Mouse (Mus musculus) gastrocnemius, postnatal 36 days (tissue): ENCODE results near the gene Mobp. TPM values are rescaled to one million over a fixed set of nuclear protein-coding genes. Genes with fewer than 3 reads are reported as not detected.
"Not testable (repeated sequence)": the region's sequence is repeated elsewhere in the genome, so short reads cannot be mapped to it uniquely, and the experiment has no call there.

ENCODE experiments used
- DNase-seq, 2 experiments: peaks; one replicate each; pipeline ENCODE4 v3.0.0; 2022
- intact Hi-C: fragments of 180-260 bp; cut with DNase I; formaldehyde crosslinking; loops from one replicate; pipeline ENCODE4 v1.15.1; 2025
- long read RNA-seq, 2 experiments: library from polyadenylated mRNA; stranded (forward); transcript quantifications; one replicate each; pipeline ENCODE4 v2.0.0; 2021
- total RNA-seq, 2 experiments: library from RNA; stranded (reverse); gene quantifications; 2 replicates each; pipeline ENCODE4 v1.2.3; 2021

The Mobp gene
- not detected for total RNA-seq
- long read RNA-seq, experiment 1 = 0 reads
- long read RNA-seq, experiment 2 = 0 reads

DNA sequence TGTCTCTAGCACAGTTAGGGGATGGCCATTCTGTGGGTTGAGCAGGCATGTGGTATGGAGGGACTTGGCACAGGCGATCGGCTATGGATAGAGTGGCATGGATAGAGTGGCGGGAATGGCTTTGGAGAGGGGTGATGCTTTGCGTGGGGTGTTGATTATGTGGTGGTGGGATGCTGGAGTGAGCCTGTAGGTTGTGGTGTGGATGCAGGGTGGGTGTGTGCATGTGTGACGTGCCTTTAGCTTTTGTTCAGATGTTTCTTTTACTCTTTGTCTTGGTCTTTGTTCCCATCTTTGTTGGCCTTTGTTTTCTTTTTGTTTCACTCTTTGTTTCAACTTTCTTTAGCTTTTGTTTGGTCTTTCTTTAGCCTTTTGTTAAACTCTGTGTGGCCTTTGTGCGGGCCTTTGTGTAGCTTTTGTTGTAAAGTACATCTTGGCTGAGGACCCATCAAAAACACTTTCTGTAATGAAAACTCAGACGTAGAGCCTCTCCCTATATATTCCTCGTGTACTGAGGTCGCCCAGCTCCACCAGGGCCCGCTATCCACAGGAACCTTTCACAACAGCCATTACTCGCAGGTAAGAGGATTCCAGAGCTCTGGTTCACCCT, at the start of gene Mobp:
Mobp (plus strand) TSS at position 486 of the 607 bp plus-strand sequence.
- intact Hi-C loops = no loop called here
- DNase-seq = no peak

DNA sequence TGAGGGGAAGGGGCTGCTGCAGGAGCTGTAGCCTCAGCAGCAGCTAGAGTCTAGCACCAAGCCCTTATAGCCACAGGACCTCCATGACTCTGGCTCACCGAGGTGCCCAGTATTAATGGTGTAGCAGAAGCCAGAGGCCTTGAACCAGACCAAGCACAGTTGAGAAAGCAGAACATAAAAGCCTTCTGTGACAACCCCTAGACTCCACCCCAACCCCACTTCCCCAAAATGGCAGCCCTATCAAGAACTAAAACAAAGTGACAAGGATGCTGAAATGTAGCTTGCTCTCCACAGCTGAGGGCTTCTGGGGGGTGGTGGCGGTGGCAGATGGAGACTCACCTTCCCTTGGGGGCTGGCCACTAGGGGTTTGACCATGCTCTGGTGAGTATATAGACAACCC, 48.3 kb upstream of the Mobp start:
- DNase-seq = no peak
- intact Hi-C loops = no loop called here

DNA sequence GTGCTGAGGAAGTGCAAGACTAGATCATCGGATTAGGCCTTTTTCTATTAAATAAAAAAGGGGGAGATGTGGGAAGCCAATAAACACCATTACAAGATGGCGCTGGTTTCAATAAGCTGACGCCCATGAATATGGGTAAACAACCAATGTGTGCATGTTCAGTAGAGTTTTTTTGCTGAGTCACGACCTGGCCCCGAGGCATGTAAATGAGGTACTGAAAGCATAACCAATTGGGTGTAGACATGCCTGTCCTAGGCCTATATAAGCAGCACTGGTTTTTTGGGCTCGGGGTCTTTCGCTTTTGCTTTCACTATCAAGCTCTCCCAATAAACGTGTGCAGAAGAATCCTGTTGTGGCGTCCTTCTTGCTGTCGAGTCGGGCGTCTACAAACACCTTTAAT, 40.6 kb upstream of the Mobp start:
- intact Hi-C loops, DNase-seq: not testable (repeated sequence)

DNA sequence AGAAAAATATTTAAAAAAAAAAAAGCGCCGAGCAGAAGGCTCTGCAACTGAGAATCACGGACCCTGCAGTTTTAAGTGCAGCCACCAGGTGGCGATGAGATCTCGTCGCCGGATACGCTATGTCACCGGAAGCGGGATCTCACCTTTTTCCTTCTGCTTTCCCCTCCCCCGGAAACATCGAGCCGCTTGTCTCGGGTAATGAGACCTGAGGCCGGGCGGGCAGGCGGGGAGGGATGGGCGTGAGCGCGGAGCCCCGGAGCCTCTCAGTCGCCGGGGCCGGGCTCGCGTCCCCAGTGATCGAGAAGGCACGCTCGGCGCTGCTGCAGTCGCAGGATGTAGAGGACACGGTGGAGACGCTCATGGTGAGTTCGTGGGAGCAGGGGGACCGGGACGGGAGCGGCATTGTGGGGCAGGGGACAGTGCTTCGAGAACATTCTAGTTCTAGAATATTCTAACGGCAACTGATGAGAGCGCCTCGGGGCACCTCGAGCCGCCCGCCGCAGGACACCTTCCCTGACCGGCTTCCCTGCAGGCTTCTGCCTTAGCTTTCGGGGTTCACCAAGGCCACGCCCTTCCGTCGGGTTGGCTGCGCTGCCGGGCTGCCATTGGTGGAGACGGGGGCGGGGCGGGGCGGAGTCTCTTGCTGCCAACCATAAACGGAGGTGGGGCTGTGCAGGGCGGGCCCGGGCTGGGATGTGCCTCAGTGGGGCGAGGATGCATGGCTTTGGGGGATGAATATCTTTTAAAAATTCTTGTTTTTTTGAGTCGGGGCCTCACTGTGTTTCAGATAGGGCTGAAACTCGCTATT, 39.1 kb upstream of the Mobp start, which contains the start of gene Slc25a38:
Slc25a38 (plus strand) TSS at position 164 of the 808 bp plus-strand sequence.
- peak; percentile 91 to 95 for DNase-seq
- intact Hi-C loops = no loop called here

DNA sequence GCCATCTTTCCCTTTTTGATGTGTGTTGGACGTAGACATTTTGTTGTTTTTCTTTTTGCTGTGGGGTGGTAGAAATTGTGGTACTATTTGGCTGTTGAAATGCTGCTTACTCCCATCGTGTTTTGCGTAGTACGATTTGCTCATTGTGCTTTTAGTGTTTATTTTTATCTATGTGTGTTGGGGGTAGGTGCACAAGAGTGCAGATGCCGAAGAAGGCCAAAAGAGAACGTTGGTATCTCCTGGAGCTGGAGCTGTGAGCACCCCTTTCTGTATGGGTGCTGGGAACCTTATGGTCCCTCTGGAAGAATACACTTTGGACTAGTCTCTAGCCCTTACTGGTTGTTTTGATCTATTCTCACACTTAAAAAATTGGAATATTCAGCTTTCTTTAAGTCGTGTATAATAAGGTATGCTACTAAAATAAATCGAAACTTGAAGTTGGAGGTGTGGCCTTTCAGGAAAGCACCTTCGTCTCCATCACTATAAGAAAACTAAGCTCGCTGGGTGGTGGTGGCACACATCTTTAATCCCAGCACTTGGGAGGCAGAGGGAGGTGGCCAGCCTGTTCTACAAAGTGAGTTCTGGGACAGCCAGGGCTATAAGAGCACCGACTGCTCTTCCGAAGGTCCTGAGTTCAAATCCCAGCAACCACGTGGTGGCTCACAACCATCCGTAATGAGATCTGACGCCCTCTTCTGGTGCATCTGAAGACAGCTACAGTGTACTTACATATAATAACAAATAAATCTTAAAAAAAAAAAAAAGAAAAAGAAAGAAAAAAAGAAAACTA, 38.2 kb upstream of the Mobp start:
- DNase-seq = no peak
- intact Hi-C loops = no loop called here

DNA sequence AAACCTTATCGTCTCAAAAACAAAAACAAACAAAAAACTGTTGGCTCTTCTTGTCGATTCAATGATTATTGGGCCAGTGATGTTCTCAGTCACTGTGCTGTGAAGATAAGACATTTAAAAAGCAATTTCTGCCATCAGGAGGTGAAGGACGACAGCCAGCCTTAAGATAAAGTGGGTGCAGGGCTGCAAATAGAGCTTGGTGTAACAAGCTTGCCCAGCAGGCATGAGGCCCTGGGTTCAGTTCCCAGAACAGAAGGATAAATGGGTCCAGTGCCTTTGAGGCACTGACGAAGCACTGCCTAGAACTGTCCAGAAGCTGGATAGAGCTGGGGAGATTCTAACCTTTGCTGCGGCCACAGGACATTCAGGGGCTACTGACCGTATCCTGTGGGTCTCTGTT, 37.0 kb upstream of the Mobp start:
- DNase-seq = no peak
- intact Hi-C loops = no loop called here

DNA sequence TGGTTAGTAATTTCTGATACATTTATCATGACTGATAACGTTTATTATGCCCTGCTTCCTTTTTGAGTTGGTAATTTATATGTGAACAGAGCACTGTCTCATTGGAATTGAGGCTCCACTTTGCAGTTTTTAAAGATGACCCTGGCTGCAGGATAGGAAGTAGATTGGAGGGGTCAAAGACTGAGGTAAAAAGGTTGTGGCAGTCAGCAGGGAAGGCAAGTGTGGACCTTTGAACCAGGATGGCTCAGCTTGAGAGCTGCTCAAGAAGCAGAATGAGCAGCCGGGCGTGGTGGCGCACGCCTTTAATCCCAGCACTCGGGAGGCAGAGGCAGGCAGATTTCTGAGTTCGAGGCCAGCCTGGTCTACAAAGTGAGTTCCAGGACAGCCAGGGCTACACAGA, 36.1 kb upstream of the Mobp start:
- no peak for DNase-seq
- intact Hi-C loops = no loop called here

DNA sequence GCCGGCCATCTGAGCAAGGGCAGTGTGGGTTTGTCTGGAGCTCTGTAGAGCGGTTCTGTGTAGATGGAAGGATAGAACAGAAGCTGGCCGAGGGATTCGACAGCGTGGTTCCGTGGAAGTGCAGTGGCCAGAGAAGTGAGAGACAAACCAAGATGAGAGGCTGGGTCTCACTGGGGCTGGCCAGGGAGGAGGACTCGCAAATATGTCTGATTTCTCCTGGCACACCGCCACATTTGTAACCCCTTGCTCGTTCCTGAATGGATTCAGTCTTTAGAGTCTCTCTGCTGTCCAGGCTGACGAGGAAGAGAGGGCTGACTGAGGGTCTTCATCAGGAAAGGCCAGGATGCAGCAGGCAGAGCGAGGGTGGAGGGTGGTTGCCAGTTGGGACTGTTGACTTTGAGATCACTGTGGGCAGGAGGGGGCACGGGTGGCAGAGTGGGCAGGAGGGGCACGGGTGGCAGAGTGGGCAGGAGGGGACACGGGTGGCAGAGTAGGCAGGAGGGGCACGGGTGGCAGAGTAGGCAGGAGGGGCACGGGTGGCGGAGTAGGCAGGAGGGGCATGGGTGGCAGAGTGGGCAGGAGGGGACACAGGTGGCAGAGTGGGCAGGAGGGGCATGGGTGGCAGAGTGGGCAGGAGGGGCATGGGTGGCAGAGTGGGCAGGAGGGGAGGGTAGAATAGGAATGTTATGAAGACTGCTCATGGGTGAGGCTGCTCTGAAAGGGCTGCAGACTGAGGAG, 35.3 kb upstream of the Mobp start:
- no peak for DNase-seq
- intact Hi-C loops = no loop called here

DNA sequence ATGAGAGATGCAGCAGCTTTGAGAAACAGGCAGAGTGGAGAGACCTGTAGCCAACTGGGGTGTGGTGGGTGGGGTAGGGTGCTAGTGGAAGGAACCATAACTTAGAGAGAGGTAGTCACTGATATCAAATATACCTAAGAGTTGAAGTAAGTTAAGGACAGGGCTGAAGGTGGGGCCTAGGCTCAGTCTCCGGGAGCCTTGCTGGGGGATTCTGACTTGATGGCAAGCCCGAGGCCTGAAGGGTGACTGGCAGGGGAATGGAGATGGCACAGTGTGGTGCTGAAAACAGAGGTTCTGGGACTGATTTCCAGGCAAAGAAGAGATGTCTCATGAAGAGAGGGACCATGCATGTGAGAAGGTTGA, 34.7 kb upstream of the Mobp start:
- DNase-seq = no peak
- intact Hi-C loops = no loop called here

DNA sequence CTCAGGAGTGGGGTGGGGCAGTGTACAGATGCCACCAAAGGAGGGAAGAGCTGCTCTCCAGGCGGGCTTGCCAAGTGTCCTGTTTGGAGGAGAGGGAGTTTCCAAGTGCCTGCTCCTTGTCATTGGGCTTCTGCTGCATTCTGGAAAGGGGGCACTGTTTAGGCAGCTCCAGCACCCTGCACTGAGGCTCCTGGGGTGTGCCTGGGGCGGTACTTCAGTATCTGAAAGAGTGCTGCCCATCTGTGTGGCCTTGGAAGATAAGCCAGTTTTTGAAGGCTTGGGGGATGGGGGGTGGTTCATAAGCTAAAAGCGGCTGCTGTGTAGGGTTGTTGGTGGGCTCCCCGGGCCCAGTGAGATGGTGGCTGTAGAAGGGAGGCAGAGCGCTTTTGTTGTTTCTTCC, 33.9 kb upstream of the Mobp start:
- intact Hi-C loops = no loop called here
- no peak for DNase-seq

DNA sequence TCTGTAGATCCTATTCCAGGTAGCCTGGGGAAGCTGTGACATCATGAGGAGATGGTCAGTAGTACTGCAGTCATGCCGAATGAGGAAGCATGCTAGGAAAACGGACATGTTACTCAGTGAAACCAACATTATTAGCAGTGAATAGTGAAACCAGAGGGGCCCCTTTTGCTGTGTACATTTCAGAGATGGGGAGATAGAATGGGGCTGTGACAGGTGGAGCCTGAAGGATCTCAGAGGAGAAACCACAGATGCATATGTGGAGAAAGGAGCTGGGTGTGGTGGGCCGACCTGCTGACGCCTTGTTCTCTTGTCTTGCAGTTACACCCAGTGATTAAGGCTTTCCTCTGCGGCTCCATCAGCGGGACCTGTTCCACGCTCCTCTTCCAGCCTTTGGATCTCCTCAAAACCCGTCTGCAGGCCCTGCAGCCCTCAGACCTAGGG, 33.3 kb upstream of the Mobp start:
- DNase-seq = no peak
- intact Hi-C loops = no loop called here

DNA sequence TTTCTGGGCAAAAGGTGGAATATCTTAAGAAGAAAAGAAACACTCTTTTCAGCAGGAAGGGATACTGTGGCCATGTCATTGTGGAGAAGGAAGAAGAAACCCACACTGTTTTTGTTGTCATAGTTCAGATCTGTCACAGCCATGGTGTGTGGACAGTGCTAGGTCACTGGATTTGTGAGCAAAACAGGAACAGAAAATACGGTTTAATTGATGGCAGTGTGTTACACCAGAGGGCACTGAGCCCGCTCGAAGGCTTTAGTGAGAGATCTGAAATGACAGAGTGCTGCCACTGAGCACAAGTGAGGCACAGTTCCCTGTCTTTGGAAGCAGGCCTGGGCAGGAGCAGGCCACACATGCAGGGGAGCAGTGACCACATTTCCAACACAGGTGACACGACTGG, 31.3 kb upstream of the Mobp start:
- intact Hi-C loops = no loop called here
- no peak for DNase-seq

DNA sequence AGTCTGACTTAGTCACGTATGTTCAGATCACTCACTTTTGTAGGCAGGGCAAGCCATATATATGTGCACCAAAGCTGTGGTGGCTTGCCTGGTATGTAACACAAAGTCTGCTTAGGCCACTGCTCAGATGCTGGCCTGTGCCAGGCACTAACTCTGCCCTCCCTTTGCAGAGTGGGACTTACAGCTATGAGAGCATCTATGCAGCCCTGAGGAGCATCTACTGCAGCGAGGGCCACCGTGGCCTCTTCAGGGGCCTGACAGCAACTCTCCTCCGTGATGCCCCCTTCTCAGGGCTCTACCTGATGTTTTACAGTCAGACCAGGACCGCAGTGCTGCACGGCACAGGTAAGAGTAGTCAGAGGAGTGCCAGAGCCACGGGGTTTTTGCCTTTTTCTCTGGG, 29.0 kb upstream of the Mobp start:
- DNase-seq = no peak
- intact Hi-C loops = no loop called here

DNA sequence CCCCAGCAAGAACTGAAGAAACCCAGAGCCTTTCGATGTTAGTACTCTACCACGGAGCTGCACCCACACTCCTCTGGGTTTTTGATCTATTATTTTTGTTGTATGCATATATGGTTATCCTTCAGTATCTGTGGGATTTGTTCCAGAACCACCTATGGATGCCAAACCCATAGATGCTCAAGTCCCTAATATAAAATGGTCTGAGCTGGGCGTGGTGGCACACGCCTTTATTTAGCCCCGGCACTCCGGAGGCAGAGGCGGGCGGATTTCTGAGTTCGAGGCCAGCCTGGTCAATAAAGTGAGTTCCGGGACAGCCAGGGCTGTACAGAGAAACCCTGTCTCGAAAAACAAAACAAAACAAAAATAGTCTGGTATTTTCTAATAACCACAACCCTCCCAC, 22.6 kb upstream of the Mobp start:
- intact Hi-C loops = loop anchor here (5.0 kb wide), 1 partner anchor 365 kb away; the partner anchor contains the start of gene Eif1b
- DNase-seq = no peak

DNA sequence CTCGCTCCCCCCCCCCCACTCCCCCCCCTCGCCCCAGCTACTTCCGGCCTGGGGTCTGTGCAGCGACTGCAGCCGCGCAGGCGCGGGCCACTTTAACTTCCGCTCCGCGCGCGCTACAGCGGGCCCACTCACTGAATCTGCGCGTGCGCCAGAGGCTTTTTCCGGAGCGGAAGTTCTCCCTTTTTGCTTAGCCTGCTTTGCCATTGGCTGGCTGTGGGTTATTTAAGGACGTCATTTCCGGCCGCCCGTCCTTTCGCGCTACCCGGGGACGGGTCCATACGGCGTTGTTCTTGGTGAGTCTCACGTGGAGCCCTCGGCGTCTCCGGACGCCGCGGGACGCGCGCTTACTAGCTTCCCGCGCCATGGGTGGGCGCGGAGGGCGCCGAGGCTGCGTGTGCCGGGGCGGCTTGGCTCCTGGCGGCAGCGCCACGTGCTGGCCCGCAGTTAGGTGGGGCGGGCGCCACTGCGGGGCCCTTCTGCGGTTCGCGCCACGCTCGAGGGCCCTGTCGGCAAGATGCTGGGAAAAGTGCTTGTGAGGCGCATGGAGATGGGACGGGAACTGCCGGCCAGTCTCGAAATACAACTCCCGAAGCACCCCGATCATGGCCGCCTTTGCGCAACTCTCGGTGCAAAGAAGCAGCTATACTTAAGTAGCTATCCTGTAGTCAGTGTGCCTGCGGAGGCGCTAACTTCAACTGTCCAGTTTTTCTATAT, 21.8 kb upstream of the Mobp start, which contains the start of gene Rpsa:
Rpsa (plus strand) TSS at position 152 of the 714 bp plus-strand sequence.
- intact Hi-C loops = loop anchor here (5.0 kb wide), 1 partner anchor 365 kb away; the partner anchor contains the start of gene Eif1b
- DNase-seq = peak; percentile 91 to 94

DNA sequence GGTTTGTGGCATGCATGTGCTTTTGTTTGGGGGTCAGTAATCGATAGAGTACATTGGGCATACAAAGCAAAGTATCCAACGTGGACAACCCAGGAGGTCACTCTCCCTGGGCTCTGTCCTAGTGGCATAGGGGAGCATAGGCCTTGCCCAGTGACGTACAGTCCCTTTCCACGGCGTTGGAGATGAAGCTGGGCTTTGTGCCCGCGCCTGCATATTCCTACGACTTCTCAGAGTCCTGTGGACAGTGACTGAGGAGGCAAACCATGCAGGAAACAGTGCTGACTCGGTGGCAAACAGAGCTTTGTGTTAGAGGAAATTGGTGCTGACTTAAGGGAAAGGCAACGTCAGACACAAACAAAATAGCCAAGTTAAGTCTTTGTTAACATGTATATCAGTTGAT, 20.2 kb upstream of the Mobp start:
- DNase-seq = no peak
- intact Hi-C loops = loop anchor here (5.0 kb wide), 1 partner anchor 363 kb away; the partner anchor contains the start of gene Eif1b

DNA sequence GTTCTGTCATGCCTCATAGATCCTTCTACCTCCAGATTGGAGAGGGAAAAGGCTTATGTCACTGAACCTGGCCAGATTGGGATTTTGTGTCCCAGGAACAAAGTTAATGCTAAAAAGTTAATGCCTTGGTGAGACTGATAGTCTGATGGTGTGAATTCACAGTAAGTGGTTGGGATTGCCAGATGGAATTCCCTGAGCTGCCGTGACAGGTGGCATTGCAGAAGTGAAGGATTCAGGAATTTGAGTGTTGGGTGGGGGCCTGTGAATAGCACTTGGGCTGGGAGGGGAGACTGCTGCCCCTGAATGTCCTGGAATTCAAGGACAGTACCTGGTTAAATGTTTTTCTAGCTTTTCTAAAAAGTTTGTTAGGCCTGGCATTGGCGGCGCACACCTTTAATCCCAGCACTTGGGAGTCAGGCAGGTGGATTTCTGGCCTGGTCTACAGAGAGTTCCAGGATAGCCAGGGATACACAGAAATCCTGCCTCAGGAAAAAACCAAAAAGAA, 17.7 kb upstream of the Mobp start:
- intact Hi-C loops = loop anchor here (10.0 kb wide), 1 partner anchor 443 kb away; the partner anchor contains the start of gene Rpl14
- no peak for DNase-seq

DNA sequence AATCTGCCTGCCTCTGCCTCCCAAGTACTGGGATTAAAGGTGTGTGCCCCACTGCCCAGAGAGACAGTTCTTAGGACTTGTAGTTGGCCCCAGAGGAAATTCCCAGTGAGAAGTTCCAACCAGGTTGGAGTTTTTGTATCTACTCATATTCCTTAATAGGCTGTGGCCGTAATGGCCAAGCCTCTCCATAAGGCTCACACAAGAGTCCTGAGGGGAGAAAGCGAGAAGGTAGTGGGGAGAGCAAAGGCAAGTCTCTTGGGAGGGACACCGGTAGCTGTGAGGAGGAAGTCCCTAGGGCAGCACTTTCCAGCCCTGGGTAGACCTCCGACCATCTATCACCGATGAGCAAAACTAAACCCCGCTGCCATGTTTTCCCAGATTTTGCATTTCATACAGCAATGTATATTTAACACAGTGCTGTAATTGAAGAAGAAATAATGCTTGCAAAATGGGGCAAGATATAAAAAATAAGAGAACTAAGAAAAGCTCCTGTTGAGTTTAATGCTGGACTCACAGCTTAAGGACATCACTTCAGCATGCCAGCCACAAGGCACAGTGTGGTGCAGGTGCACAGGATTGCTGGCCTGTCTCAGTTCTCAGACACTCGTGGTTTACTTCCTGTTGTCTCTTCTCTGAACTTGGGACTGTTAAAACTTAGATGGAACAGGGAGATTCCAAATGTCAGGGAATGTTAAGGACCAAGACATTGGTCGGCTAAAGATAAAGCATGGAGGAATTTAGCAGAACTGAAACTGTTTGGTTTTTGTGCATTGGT, 16.3 kb upstream of the Mobp start:
- intact Hi-C loops = loop anchor here (10.0 kb wide), 1 partner anchor 442 kb away; the partner anchor contains the start of gene Rpl14
- DNase-seq = no peak
